Mouse (Mus musculus): Measurements from ENCODE around the gene A430078G23Rik.

A430078G23Rik gene

DNA sequence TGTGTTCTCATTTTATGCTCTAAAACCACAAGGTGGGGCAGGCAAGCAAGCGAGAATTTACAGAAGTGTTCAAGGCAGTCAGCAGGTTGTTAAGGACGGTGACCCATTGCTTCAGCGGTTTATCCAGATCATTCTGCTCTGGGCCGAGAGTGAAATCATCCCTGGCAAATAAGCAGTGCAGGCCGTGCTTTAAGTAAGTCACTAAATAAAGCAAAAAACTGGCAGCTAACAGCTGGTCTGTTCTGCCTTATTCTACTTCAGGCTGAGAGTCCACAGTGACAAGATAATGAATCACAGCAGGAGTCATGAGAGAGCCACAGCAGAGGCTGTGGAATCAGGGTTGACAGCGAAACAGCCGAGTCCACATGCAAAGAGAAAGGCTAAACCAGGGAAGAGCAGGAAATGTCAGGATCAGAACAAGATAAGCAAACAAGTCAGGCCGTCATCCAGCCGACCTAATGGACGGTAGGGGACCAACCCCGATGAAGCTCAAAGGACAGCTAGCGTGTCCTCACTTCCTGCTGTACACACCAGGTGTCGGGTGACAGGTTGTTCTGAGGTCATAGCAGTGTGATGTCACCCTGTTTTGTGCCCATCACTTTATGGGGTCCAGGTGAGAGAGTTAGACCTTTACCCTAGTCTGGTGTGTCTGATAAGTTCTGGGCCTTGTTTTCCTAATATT is 4.9 kb upstream of the A430078G23Rik start:
- no peak for DNase-seq (ENCODE audit: low read depth, low spot score)

DNA sequence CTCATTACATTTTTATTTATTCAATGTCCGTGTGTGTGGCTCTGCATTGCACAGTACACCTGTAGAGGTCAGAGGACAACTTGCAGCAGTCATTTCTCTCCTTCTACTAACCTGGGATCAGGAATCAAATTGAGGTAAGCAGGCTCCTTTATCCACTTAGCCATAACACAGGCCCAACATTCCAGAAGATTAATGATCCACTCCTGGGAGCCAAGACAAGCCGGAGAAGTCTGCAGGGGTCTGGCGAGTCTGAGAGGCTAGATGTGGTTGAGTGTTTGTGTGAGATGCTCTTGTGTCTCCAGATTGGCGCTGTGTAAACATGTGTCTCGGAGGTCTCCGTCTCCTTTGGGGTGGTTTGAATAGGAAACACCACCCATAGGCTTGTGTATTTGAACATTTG is 2.5 kb upstream of the A430078G23Rik start:
- DNase-seq (ENCODE audit: low read depth, low spot score), result no peak

DNA sequence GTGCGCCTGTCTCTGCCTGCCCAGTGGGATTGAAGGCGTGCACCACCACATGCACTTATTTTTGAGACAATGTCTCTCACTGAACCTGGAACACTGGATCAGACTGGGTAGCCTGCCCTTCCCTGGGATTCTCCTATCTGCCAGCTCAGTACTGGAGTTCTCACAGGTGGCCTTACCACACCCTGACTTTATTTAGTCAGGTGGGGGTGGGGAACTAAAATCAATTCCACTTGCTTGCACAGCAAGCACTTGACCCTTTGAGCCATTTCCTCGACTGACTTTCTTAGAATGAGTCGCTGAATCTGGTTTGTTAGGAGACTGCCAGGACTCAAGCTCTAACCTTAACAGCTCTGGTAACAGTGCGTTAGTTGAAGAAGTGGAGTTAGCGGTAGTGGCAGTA is 500 bp upstream of the A430078G23Rik start:
- no peak for DNase-seq (ENCODE audit: low read depth, low spot score)

DNA sequence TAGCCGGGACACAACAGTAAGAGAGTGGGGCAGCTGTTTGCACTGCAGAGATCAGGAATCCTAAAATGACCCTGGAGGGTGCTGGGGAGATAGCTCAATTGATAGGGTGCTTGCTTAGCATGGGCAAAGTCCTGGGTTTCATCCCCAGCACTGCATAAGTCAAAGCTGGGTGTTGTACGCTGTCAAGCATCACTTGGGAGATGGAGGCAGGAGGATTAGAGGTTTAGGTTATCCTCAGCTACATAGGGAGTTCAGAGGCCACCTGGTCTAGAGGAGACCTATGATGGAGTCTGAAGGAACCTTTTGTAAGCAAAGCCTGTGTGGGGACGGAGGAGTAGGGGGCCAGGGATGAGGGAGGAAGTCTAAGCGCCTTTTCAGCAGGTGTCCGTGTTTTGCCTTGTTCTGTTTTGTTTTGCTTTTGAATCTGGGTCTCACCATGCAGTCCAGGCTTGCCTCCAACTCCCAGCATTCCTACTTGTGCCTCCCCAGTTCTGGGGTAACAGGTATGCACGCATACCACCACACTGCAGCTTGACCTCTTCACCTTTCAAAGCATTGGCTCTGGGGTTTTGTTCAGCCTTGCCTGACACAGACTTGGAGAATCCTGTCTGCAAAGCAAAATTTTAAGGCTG is 712 bp downstream of the A430078G23Rik start:
- DNase-seq (ENCODE audit: low read depth, low spot score), result no peak

DNA sequence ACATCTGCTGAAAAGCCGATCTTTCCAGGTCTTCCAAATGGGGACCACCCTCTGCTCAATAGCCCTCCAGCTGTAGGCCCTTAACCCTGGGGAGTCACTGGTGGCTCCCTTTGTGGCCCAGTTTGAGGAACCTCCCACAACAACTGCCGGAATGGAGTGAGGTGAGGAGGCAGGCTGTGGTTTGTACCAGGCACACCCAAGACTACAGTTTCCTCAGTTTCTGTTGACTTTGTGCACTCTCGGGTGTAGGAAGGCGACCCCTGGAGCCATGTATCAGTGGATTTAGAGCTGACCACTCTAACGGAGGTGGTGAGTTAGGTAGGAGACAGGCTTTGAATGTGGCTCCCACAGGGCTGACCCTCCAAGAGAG is 1.2 kb downstream of the A430078G23Rik start:
- DNase-seq (ENCODE audit: low read depth, low spot score), result no peak

DNA sequence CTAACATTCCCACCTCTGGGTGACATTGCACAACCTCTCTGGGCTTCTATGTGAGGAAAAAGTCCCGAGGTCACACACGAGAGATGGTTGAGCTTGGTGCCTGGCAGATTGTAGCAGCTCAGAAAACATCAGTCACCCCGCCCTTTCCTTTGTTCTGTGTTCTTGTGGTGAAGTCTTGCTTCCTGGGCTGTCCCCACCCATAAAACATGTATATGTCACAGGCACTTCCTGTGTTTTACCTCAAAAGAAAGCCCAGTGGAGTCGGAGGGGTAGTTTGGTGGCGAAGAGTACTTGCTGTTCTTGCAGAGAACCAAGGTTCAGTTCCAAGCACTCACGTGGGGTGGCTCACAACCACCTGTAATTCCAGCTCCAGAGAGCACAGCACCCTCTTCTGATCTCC is 2.4 kb downstream of the A430078G23Rik start:
- no peak for DNase-seq (ENCODE audit: low read depth, low spot score)

DNA sequence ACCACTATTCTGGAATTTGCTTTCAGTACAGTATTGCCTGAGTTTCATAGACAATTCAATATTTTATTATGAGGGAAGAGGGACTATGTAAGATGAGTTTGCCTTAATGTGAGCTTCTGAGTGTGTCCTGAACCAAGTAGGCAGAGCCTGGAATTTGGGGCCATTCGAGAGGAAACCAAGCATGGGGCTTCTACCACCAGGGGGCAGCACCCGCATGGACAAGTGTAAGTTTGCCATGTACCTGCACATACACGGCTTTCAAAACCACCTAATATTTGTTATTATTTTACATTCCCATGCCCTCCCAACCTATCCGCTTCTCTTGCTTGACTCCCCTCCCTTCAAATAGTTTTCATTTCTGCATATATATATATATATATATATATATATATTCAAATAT is 4.8 kb downstream of the A430078G23Rik start:
- DNase-seq (ENCODE audit: low read depth, low spot score), result peak; percentile 60

DNA sequence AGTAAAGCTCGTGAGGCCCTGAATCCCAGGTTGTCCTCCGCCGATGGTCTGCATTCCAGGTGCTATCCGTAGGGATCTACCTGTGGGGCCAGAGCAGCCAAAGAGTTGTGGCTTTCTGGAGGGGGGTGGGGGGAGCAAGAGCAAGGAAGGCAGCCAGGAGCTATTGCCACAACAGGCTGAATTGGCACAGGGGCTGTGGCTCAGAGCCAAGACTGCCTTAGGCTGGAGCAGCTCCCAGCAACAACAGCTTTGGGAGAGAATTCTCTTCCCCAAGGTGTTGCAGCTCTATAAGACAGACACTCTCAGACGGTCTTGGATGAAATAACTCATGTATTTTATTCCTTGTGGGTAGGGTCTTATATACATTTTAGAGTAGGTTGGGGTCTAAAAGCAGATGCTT is 13.9 kb downstream of the A430078G23Rik start:
- DNase-seq (ENCODE audit: low read depth, low spot score), result no peak

DNA sequence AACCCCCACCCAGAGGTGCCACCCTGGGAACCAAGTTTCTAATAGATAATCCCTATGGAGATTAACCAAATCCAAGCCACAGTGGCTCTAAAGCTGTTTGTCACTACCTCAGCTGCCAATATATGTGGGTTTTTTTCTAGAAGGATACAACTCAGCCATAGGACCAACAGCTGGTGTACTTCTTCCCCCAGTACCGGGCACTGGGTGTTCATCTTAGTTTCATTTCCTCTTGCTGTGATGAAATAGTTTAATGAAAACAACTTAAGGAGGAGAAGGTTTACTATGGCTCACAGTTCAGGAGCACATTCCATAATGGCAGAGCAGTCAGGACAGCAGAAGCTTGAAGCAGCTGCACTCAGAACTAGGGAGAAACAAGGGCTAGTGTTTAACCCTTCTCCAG is 14.9 kb downstream of the A430078G23Rik start:
- peak; percentile 41 for DNase-seq (ENCODE audit: low read depth, low spot score)

DNA sequence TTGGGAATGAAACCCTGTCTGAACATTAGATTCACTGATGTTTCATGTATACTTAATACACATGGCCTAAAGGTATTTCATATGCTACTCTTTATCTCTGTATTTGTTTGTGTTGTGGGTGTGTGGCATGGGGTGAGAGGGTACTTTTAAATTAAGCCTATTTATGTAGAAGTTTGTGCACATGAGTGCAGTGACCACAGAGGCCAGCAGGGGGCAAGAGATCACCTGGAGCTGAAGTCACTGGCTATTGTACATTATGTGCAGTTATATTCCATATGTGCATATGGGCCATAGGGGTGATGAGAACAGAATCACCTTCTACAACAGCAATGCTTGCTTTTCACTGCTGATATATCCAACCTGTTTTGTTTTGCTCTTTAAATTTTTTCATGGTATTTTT is 22.5 kb downstream of the A430078G23Rik start:
- peak; percentile 33 for DNase-seq (ENCODE audit: low read depth, low spot score)

DNA sequence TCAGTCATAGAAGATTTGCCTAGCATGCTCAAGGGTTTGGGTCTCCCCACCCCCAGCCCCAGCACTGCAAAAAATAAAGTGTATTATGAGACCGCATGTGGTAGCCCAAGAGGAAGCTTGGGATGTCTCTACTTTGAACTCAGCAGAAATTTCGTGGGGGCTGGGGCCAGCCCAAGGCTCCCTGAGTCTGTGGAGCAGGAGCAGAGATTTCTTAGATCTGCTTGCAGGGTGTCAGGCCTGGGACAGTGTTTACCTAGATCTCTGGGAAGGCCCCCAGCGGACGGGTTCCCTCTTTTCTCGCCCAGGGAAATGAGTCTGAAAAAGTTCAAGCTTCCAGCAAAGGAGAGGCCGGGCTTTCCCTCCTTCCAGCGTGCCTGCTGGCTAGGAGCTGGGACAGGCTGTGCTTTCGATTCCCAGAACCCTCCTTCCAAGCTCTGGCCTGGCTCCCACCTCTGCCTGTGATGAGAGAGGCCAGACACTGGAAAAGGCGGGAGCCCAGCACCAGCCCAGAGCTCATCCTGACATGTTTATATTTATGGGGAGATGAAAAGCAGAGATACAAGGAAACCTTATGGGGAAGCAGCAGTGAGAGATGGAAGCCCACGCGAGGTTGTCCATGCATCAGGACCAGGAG is 23.5 kb downstream of the A430078G23Rik start:
- DNase-seq (ENCODE audit: low read depth, low spot score), result no peak

DNA sequence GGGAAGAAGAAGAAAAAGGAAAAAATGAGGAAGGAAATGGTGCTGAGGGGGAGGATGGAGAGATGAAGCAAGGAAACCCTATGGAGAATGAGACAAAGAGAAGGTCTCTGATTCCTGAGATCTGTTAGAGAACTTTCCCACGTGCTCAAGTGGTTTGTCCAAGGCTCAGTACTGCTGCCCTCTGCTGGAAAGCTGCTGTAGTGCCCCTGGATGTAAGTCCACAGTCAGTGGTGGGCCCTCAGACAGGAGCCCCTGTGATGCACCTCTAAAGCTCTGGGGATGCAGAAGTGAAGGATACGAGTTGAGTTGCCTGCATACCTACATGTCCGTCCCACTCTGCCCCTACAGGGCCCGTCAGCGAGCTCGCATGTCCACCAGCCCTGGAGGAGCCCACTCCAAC is 34.1 kb downstream of the A430078G23Rik start:
- DNase-seq (ENCODE audit: low read depth, low spot score), result peak; percentile 67

DNA sequence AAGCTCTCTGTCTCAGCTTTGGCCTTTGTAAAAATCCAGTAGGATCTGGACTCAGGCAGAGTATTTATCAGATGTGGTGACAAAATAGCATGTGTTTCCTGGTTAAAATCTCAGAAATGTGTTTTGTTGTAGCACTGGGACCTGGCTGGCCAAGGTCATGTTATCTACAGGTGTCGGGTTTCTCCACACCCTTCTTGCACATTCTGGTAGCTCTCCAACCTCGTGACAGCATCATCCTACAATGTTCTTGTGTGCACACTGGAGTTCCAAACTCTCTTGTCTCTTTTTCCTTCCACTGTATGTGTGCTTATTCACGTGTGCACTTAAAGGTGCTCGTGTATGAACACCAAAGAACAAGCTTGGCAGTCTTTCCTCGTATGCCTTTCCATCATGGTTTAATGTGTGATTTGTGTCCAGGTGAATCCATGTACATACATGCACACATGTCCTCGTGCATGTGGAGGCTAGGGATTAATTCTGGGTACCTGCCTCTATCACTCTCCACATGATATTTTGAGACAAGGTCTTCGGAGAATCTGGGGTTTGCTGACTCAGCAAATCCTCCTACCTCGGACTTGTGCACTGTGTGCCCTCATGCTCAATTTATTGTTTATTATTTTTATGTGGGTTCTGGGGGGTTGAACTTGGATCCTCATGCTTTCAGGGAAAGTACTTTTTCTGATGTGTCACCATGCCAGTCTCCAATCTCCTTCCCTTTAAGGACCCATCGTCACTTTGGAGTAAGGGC is 35.5 kb downstream of the A430078G23Rik start:
- DNase-seq (ENCODE audit: low read depth, low spot score), result no peak

DNA sequence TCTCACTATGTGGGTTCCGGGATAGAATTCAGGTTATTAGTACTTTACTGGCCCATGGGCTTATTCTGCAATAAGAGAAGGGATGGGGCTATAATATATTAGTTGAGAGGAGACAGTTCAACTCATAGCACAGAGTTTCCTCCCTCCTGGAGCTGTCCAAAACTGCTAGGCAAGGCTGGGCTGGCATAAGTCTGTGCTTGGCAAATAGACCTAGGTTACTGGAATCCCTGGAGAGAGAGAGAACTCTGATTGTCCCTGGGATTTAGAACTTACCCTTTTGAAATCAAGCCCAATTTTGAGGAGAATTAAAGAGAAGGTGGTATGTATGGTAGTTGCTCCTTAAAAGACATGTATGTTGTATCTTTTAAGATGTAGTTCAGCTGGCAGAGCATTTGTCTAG is 36.3 kb downstream of the A430078G23Rik start:
- DNase-seq (ENCODE audit: low read depth, low spot score), result no peak

DNA sequence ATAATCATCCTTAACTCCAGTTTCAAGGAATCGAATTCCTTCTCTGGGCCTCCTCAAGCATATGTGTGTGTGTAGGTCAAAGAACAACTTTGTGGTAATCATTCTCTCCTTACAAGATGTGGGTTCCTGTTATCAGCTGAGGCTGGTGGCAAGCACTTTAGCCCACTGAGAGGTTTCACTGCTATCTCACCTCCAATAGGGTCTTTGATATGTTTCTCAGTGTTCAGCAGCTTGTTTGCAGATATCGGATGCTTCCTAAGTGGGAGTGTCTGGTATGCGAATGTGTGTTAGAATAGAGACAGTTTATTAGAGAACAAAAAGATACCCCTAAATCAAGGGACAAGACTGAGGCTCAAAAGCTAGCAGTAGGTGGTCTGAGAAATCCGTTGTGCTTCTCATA is 39.1 kb downstream of the A430078G23Rik start:
- no peak for DNase-seq (ENCODE audit: low read depth, low spot score)

DNA sequence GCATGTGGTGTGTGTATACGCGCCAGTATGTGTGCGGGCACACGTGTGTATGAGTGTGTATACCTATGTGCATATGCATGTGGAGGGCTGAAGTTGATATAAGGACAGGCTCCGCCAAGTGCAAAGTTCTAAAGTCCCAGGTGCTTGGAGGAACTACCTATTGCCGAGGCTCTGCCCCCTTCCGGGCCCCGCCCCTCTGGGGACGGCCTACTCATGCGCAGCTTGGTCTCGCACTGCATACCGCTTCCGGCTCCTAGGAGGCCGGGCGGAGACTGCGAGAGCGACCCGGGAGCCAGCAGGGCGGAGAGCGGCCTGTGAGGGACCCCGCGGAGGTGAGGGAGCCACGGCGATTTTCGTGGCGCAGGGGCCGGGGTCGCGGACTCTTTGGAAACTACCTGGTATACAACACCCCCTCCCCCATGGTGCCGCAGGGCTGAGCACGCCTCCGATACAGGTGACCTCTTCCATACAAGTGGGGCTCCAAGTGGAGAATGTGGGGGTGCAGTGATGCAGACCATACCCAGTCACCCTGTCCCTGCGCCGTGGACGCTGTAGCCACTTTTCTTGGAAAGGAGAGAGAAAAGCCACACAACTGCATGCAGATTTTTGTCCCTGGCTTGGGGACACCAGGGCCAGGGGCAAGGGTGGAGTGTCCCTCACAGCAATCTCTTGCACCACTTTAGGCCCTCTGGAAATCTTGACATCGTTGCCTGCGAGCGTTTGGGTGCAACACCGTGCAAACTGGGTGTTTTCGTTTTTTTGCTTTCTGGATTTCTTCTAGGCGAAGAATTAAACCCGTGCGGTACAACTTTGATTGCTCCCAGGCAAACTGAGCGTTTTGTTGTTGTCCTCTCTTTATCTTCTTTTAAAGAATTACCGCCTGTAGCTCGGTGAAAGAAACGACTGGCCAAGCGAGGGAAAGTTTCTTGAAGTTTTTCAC is 39.8 kb downstream of the A430078G23Rik start, which contains the start of gene Arhgef18:
Gene Arhgef18, plus strand, starts transcription at position 236 of the 940 bp plus-strand sequence.
- DNase-seq (ENCODE audit: low read depth, low spot score), result no peak

DNA sequence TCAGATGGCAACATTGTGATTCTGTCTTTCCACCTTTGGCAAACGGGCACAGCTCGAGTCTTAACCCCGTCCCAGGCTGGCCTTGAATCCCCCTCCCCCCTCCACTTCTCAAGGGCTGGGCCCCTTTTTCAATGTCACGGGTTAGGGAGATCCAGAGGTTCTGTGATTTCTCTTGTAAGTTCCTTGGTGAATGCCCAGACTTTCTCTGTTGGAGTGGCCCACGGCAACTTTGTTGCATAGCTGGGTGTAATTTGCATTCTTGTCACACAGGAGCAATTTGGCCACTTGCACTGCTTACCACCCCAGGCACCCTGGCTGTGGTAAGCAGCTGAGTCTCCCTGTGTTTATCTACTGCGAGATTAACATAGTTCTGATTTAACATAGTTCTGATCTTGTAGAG is 41.4 kb downstream of the A430078G23Rik start:
- DNase-seq (ENCODE audit: low read depth, low spot score), result no peak

DNA sequence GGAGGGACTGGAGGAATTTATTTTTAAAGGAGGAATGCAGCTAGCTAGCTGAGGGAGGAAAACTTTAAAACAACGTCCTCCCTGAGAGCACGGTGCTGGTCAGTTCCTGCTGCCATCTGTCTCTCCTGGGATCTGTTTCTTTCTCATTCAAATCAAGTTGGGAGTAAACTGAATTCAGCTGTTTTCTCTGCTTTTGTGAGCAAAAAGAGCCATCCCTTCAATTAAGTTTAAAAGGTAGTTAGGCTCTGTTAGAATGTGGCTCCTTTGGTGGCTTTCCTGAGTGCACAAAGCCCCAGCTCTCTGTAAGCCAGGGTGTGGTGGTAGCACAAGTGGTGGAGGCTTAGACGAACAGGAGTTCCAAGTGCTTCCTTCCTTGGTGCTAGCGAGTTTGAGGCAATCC is 42.0 kb downstream of the A430078G23Rik start:
- DNase-seq (ENCODE audit: low read depth, low spot score), result no peak

DNA sequence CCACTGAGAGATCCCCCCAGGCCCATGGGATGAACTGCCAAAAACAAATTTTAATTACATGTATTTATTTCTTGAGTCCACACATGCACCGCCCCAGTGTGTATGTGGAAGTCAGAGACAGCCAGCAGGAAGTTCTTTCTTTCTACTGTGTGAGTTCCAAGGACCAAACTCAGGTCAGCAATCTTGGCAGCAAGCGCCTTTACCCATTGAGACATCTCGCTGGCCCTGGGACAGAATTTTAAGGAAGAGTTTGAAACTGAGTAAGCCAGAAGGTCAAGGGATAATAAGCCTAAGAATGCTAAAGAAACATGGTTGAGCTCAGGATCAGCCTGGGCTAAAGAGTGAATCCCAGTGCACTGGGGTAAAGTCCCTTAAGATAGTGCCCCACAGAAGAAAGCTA is 44.4 kb downstream of the A430078G23Rik start:
- DNase-seq (ENCODE audit: low read depth, low spot score), result no peak

DNA sequence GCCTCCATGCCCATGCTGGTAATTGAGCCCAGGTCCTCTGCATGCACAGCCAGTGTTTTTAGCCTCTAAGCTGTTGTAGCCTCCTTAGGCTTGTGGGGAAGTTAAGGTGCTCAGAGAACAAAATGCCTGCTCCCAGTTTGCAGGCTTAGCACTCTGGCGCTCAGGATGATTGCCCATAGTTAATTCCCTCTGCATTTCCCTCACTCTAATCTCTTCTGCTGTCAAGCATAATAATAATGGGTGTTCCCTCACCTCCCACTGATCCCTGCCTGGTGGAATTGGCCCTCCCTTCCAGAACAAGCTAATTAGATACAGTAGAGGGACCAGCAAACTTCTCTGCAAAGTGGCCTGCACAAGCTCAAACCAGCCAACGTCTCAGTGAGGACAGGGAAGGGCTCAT is 47.3 kb downstream of the A430078G23Rik start:
- no peak for DNase-seq (ENCODE audit: low read depth, low spot score)

DNA sequence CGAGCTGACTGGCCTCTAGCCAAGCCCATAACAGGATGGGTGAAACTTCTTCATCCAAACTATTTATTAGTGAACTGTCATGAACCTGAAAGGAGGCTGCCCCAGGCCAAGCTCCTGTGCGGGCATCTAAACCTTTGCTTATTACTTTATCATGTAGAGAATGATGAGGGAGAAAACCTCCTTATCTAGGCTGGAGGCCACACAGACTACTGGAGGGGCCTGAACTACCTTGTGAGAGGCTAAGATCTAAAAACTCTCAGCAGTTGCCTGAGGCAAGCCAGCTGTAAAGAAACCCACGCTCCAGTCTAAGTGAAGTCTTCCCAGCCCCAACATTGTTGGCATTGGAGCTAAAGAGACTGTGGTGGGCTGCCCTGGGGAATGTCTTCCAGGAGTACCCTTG is 54.2 kb downstream of the A430078G23Rik start:
- DNase-seq (ENCODE audit: low read depth, low spot score), result no peak
